Mouse (Mus musculus) kidney, adult 2 months (tissue): ENCODE measurements around the gene Gm9922.

Source experiments
- CTCF ChIP-seq: fragments of 200-500 bp; conservative IDR thresholded peaks from 2 replicates; pipeline ENCODE4 v1.5.1; 2011; ENCODE audit warnings: low read depth, mild to moderate bottlenecking, control low read depth, low read length, moderate library complexity, mixed read lengths; ENCODE audit not compliant: insufficient read depth, insufficient read length
- POLR2A ChIP-seq: fragments of 200-500 bp; IDR thresholded peaks from one replicate; pipeline ENCODE4 v1.6.1; 2011; ENCODE audit warnings: low read depth, low read length, control low read depth

GRCm38 (mm10) chr14:101771756-101772155 lies 42.1 kb upstream of the Gm9922 start:
- TF ChIP-seq CTCF (no peak), POLR2A (no peak)
